Mouse (Mus musculus) fibroblast of lung, adult 2 months (primary cell): ENCODE data around the gene Tmco5.
"Not testable (repeated sequence)": the region's sequence is repeated elsewhere in the genome, so short reads cannot be mapped to it uniquely, and the experiment has no call there.

ENCODE experiments used
- DNase-seq: peaks from one replicate; pipeline ENCODE4 v3.0.0-alpha.2; 2011; ENCODE audit warnings: low read depth

The Tmco5 gene

GRCm38 (mm10) chr2:116922580-116923500 lies 44.3 kb downstream of the Tmco5 start:
- DNase-seq, result no peak

GRCm38 (mm10) chr2:116923684-116924083 lies 45.2 kb downstream of the Tmco5 start:
- DNase-seq, result no peak

- no peak for DNase-seq
Observed at GRCm38 (mm10) chr2:116924292-116924691, 45.8 kb downstream of the Tmco5 start.

- no peak for DNase-seq
Observed at GRCm38 (mm10) chr2:116925230-116925629, 46.7 kb downstream of the Tmco5 start.

GRCm38 (mm10) chr2:116932218-116932617 lies 53.7 kb downstream of the Tmco5 start:
- no peak for DNase-seq

- DNase-seq, result not testable (repeated sequence)
Observed at GRCm38 (mm10) chr2:116934236-116934635, 55.7 kb downstream of the Tmco5 start.

- DNase-seq, result no peak
Observed at GRCm38 (mm10) chr2:116934776-116935175, 56.3 kb downstream of the Tmco5 start.

- DNase-seq, result no peak
Observed at GRCm38 (mm10) chr2:116936371-116936770, 57.9 kb downstream of the Tmco5 start.

- DNase-seq, result no peak
Observed at GRCm38 (mm10) chr2:116937166-116937565, 58.7 kb downstream of the Tmco5 start.

GRCm38 (mm10) chr2:116941816-116942215 lies 63.3 kb downstream of the Tmco5 start:
- DNase-seq, result no peak
